Mouse (Mus musculus): ENCODE measurements around the gene Syap1. TPM values are rescaled to one million over a fixed set of nuclear protein-coding genes. Genes with fewer than 3 reads are reported as not detected.

Gene Syap1
- total RNA-seq (2023) = 10 to 100 TPM; 30.5 to 34.1 TPM

GRCm38 (mm10) chrX:162887931-162888511 lies at the start of gene Syap1:
Syap1 (minus strand) TSS chrX:162888447.

DNA sequence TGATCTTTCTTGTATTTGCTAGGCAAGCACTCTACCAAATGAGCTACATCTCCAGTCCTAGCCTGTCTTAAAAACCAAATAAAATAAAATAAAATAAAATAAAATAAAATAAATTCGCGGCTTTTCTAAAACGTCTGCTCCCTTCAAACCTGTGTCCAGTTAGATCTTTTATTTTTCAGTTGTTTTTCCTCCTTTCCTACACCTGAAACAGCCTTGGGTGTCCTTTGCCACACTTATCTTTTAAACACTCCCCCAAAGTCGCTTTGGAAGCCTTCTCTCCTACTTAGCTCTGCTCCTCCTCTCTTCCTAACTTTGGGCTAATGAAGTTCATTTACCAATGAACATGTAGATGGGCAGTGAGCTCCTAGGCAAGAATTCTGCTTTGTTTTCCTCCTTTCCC lies 12.7 kb upstream of the Syap1 start, which contains the start of gene Ctps2:
TSS of gene Ctps2 (plus strand) at position 301 of the 400 bp plus-strand sequence.

GRCm38 (mm10) chrX:162829203-162829708 lies 59.0 kb downstream of the Syap1 start, which contains the start of gene Txlng:
Txlng (minus strand) TSS chrX:162829454.

Other genes starting within 250 kb of the Syap1 start
- gene Reps2, start 244.8 kb downstream of the Syap1 start, total RNA-seq (2023) = 1 to 10 TPM; 2.5 to 4.2 TPM
- 10 to 100 TPM; 57.1 to 63.5 TPM for gene Rbbp7, start 128.0 kb downstream of the Syap1 start, total RNA-seq (2023)
- 1 to 10 TPM; 9.2 to 9.5 TPM for gene Txlng, start 59.0 kb downstream of the Syap1 start, total RNA-seq (2023)
- gene Ctps2, start 12.8 kb upstream of the Syap1 start, total RNA-seq (2023) = 10 to 100 TPM; 78.7 to 98.3 TPM
- not detected for gene S100g, start 76.2 kb upstream of the Syap1 start, total RNA-seq (2023)